Mouse (Mus musculus) common myeloid progenitor, adult 5-6 weeks (primary cell): ENCODE results near the gene Lrrc27. TPM values are rescaled to one million over a fixed set of nuclear protein-coding genes. Genes with fewer than 3 reads are reported as not detected.

Experiments used
- ATAC-seq: replicated peaks from 2 replicates; pipeline ENCODE4 v1.8.0; 2016; ENCODE audit warnings: low read depth, mild to moderate bottlenecking, moderate TSS enrichment, inconsistent platforms; ENCODE audit not compliant: poor library complexity, severe bottlenecking
- total RNA-seq: library from RNA; stranded (forward); fragments of 200-1000, 187-1606 nt; gene quantifications from 2 replicates; pipeline ENCODE4 v1.2.3, GENCODE M21; 2017

Lrrc27 gene
- total RNA-seq, 1 experiment from 2014 or later: 1.3 TPM

DNA sequence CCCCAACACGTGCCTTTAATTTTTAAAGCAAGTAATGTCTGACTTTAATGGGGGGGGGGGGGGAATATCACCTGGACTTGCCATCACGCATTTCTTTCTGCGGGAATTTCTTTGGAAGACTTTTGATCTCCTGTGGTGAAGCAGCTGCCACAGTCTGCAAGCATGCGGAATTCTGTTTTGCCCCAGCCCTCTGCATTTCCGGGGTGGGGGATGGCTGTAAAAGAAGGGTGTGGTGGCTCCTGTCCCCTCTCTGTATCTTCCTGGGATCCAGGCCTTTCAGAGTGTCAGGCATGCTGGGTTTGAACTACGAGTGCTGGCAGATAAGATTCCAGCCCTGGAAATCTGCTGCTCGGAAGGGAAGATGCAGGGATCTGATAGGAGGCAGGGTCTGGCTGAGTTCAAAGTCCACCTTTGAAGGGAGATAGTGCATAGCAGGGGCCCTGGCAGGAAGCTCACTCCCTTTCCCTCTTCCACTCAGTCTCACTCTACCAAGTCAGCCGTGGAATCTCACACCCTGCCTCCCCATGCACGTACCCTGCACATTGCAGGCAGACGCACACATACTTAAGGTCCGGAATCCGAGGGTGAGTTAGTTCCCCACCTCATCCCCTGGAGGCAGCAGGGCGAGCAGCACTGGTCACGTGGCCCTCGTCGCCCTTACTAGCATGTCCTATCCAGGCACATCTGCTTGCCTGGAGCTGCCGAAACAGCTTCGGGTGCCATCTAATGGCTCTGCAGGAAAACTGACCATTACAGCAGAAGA, 21.8 kb downstream of the Lrrc27 start:
- ATAC-seq: peak; percentile 40

DNA sequence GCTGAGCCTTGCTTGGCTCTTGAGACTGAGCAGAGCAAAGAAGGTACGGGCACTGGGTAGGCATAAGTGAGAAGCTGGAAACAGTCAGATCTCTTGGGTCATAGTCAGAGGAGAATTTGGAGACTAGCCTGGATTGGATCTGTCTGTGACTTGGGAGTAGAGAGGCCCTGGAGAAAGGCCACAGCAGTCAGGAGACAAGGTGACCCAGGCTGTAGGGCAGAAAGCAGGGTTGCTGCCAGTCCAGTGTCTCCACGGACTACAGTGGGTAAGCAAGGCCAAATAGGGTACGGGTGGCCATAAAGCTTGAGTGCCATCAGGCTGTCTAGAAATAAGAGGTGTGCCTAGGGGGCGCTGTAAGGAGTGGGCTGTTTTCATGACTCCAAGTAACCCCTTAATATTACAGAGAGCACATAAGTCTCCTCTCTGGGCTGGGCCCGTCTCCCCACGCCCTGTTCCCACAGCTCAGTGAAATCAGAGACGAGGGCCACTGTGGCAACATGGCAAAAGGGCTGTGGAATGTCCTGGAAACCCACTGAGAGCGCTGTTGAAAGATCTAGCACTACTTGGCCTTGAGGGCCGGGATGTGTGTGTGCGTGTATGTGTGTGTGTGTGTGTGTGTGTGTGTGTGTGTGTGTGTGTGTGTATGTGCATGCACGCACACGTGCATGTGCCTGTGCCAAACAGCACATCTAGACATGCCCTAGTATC, 23.0 kb downstream of the Lrrc27 start:
- no peak for ATAC-seq

DNA sequence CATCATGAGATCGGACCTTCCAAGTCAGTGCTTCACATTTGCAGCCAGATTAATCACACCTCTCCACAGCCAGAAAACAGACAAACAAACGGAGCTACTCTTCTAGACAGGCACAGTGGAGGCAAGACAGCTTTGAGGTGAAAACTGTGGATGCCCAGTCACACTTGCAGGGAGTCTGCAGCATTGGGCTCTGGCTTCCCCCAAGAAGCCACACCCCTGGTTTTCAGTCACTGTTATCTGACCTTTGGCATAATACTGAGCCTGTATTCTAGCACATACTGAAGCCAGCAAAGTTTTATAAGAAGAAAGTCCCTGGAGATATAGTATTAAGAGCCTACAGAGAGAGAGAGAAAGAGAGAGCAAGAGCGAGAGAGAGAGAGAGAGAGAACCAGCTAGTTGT, 26.6 kb downstream of the Lrrc27 start:
- peak; percentile 58; the same call in 1 of the 2 replicates for ATAC-seq

DNA sequence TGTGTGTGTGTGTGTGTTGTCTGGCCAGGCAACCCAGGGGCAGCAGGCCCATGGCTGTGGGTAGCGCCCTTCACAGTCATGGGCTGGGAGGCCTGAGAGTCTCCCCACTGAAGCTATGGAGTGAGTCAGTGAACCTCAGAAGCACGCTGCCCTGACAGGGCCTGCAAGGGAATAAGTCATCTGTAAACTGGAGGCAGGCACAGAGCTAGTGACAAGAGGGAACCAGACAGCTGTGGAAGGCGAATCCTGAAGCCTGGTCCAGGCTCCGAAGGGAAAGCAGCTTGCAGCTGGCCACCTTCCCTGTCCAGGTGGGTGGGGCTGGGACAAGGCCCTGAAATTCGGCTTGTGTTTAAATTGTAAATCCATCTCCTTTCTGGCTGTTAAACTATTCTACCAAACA, 33.3 kb downstream of the Lrrc27 start:
- ATAC-seq: no peak

DNA sequence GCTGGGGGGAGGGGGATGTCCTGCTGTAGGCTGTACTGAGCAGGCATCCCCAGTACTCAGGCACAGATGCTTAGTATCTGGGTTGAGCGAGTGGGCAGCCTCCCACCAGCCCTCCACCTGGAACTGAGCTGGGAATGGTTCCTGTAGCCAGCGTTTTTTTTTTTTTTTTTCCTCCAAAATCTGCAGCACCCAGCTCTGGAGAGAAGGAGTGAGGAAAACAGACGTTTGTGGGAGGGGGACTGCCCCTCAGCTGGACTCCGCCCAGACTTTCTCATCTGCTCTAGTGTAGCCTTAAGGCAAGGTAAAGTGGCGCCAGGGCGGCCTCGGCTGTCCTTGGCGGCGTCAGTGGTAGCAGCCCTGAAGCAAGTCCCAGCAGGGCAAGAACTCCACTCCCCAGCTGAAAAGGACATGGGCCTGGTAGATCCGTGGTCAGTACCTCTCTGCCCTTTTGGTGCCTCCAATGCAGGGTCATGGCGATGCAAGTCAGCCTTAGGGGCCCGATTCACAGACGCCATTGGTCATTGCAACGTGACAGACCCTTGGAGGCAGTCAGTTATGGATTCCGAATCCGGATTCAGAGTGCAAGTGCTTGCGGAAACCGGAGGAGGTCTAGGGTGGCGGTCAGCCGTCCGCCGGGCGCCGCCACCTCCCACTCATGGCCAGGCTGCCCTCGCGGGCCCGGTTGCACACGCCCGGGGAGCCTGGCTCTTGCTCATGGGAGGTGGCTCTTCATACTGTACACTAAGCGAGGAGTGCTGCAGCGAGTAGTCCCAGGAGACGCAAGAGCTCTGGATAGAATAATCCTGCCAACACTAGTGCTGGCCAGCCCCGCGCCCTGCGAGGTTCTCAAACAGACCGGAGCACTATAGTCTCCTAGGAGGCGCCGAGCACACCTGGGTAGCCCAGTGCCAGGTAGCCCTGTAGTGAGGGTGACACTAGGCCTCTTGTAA, 34.4 kb downstream of the Lrrc27 start:
- no peak for ATAC-seq

DNA sequence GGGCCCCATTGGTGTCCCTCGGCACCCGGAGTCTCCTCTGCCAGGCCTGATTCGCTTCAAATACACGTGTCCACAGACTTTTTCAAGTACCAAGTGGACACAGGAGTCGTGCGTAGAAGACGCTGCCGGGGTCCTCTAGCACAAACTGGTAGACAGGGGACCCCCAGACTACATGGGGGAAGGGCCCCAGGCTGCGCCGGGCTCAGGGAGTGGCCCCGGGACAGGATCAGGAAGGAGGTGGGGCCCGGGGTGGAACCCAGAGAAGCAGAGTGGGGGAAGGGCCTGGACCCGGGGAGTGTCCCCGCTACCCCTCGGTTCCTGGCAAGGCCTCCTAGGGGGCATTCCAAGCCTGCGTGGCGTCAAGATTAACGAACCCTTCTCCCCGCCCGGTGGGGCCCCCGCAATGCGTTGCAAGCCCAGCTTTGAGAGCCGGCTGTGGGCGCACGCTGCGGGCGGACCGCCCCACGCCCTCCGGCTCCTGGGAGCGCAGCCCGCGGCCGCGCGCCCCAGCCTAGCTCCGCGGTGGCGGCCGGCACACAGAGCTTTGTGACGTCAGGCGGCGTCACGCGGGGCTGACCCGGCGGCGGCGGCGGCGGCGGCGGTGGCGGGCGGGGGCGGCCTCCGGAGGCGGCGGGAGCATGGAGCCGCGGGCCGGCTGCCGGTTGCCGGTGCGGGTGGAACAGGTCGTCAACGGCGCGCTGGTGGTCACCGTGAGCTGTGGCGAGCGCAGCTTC, 35.3 kb downstream of the Lrrc27 start, which contains the start of gene Pwwp2b:
Pwwp2b (plus strand) TSS at position 602 of the 734 bp plus-strand sequence.
- peak; percentile 71 for ATAC-seq

DNA sequence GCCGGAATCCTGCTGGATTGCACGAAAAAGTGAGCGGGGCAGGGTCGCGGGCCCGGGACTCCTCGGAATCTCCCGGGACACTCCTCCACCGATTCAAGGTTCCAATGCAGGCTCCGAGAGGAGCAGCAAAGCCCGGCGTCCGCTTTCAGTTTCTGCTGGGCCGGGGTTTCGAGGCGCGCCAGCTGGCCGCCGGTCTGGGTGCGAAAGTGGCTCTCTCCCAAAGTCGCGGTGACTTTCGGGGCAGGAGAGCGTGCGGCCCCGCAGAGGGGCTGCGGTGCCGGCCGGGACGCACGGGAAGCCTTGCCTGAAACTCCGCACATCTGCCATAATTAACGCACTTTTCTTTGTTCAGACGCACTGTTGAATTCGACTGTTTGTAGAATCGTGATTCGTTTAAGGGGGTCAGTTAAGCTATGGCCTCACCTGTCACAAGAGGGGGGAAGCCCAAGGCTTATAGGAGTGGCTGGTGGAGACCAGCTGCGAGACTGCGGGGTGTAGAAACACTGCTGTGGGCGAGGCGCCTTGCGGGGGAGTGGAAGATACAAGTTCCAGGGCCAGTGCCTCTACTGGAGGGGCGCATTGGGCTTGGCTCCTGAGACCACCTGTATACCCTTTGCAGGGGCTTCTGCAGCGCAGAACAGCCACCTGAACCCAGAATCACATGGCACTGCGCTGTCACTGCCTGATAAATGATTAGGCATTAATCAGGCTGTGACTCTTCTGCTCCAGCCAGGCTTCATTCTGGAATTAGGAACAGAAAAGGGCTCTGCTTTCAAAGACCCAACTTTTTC, 36.0 kb downstream of the Lrrc27 start:
- peak; percentile 7; the same call in 1 of the 2 replicates for ATAC-seq

DNA sequence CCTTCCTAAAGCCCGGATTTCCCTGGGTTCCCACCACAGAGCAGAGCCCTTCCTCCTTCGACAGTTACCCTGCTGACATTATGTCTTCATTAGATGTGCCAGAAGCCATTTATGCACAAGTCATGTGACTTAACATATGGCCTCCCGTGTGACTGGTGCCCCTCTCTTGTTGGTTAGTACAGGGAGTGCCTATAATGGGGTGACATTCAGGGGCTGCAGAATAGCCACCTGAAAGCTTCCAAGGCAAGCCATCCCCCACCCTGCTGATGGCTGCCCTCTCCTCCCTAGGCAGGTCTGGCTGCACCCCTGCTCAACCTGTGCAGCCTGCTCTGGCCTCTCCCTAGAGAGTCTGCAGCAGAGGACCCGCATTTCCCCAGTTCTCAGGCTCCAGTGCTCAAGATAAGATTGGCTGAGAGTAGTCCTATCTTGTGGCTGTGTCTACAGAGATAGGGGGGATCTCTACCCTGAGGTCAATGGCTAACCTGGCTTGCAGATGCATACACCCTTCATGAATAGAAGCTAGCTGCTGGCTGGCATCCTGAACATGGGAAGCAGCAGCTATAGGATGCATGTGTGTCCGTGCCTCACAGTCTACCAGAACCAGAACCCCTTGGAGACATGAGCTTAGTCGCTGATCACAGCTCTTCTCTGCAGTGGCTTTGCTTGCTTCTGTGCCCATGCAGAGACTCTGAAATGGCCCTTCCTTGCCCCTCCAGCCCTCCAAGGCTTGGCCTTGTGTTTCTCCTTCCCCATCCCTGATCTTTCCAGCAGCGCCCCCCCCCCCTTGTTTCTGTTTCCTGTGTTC, 36.8 kb downstream of the Lrrc27 start:
- ATAC-seq: no peak

DNA sequence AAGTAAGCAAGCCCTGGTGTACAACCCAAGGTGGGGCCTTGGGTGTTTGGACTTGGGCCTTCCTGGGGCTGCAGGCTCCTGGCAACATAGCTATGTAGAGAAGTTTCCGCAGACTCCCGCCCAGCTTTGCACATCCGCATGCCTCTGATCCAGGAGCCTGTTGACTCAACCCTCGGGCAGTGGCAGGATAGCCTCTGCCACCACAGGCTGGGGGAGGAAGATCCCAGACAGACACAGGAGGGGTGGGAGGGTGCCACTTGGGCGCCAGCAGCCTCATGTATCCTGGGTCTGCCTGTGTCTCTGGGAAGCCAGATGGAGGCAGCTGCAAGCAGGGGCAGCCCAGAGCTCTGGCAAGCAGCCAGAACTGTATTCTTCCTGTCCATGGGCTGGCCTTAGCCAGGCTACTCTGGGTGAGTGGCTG, 39.1 kb downstream of the Lrrc27 start:
- ATAC-seq: no peak

DNA sequence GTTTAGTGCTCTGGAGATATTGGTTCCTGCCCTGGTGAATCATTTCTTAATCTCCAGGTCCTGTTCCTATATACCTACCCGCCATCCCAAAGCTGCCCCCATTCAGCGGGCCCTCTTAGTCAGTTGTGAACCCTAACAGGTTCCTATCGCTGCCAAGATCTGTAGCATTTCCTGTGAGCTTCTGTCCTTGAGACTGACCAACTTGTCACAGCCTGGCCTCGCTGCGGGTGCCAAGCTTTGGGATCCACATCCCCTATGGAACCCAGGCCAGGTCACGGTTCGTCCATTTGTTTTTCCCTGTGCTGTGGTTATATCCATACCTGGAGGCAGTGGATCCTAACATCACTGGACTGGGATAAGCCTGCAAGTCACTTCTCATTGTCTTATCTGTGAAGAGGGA, 39.8 kb downstream of the Lrrc27 start:
- no peak for ATAC-seq

DNA sequence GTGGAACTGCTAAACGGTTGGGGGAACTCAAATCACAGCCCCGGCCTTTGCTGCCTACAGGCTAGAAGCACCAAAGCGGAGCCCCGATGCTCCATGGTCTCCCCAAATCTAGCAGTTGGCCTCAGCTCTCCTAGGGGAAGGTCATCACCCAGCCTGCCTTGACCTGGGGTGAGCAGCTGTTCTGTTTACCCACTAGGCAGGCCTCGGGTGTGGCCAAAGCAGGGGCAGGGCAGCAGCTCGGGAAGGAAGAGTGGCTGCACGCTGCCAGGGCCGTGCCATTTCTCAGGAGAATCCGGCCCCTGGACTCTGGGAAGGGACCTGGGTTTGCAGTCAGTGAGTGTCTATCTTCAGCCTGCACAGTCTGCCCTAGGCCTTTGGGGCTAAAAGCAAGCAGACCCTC, 40.2 kb downstream of the Lrrc27 start:
- no peak for ATAC-seq

DNA sequence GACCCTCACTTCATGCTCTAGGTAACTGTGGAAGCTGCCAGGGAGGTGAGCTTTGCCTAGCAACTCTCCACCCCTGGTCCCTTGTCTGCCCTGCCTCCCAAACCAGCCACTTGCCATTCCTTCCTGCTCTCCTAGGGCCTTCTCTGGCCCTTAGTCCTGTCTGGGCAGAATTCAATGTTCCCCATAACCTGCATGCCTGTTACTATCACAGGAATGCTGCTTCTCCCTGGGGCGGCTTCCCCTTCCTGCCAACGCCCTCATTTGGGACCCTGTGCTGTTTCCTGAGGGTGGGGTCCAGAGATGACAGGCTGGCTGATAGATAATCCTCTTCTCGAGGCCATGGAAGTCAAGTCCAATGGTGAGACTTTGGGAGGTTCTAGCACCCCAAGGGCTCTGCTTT, 40.7 kb downstream of the Lrrc27 start:
- no peak for ATAC-seq

DNA sequence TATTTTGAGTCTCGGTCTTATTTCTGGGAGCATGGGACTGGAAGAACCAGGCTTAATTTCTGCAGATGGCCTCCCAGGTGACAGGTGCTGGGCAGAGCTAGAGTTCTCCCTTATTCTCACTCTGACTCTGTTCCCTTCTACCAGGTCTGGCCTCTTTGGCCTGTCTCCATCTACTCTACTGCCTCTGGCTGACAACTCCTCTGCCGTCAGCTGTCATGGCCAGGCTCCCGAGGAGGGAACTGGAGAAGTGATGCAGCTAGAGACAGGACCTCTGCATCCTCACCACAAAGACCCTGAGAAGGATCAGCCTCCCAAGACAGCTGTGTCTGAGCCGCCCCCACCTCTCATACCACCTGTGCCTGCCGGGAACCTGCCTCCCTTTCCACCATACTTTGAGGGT, 41.8 kb downstream of the Lrrc27 start:
- no peak for ATAC-seq

DNA sequence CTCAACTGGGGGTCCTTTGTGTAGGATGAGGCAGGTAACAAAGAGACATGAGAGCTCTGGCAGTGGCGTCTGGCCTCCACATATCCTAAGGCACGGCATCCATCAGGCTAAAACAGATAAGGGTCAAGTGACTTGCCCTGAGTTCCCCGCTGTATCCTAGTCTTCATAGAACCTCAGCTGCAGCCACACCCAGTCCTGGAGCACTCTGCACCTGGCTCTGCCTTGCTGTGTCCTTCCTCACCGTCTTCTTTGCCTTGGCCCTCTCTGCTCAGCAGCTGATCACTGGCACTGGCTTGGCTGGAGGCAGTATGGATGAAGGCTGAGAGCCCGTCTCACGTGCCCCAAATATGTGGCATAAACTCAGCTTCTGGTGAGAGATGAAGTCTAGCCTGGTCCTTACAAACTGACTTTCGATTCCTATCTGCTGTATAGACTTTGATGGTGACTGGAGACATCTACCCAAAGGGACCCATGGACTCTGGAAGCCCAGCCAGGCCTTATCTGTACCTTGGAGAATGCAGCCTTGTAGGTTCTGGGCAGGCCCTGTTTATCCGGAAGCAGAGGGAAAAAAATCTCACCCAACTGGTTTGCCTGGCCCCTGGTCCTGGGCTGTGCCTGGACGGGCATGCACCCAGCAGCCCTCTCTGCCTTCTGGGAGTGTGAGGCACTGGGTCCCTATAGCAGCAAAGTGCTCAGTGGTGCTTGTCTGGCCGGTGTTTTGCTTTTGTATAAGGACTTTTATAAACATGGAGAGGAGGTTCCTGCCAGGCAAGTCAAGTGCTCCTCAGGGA, 45.2 kb downstream of the Lrrc27 start:
- ATAC-seq: no peak

DNA sequence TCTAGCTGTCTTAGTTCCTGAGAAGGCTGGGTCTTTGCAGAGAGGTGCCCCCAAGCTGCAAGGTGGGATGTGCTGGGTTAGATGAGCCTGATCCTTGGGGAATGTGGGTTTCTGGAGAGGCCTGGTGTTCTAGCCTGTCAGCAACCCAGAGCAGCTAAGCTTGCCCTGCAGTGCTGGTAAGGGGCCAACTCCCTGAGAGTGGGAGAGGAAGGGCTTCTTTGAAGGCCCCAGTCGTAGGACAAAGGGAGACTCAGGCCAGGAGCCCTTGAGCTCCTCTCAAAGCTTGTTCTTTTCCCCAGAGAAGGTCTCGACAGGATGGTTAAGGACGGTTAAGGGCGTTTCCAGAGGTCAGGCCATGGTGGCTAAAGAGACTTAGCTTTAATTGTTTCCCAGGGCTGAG, 51.5 kb downstream of the Lrrc27 start:
- ATAC-seq: no peak

DNA sequence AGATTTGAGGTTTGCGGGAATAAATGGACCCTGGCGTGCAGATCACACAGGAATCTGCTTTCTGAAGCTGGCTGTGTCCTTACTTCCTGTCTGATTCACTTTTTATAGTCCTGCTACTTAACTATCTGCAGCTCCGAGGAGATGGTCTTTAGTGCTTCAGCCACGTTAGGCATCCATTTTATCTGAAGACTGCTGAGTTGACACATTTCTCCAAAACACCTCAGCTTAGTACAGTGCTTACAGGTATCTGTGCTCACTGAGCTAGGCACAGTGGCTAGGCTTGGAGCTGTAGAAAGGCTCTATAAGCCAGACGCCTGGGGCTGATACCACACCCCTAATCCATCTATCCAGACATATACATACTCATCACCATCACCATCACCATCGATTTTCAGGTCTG, 52.8 kb downstream of the Lrrc27 start:
- no peak for ATAC-seq

DNA sequence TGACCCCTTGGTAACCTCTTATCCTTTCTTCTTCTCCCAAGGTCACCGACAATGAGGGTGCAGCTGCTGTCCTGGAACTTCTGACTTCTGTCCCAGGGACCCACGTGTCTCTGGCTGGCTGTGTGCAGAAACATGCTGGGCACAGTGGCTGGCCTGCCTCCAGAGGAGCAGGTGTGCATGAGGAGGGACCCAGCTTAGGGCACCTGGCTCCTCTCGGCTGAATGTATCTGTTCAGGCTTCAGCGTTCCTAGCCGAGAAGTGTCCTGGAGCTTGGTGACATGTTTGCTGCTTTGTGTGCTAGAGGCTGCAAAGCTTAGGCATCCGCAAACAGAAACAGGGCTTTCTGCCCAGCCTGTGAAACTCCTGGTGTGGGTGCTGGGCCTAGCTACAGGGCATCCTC, 53.6 kb downstream of the Lrrc27 start:
- no peak for ATAC-seq
